Mouse (Mus musculus) neural tube, embryonic 11.5 days (tissue): Measurements from ENCODE around the gene Cadps. TPM values are rescaled to one million over a fixed set of nuclear protein-coding genes. Genes with fewer than 3 reads are reported as not detected.
A peak's percentile ranks its signal among the peaks of the same experiment; 100 is the strongest.

Experiments used
- ATAC-seq: fragments of 200-750 bp; cut with Nextera tagmentation; 2 replicates; pipeline ENCODE4 v1.8.0; 2017; ENCODE audit warnings: moderate number of reproducible peaks, mild to moderate bottlenecking, moderate TSS enrichment, moderate library complexity; ENCODE audit not compliant: insufficient read depth, low FRiP score, low TSS enrichment
- DNase-seq: peaks from one replicate; pipeline ENCODE4 v3.0.0-alpha.2; 2015; ENCODE audit warnings: low spot score
- H3K27ac ChIP-seq: fragments of 300-500 bp; sonication (generic); 2 replicates; pipeline ENCODE4 v1.5.1; 2014; ENCODE audit warnings: low read depth, mild to moderate bottlenecking, low read length
- H3K27me3 ChIP-seq: fragments of 300-500 bp; sonication (generic); 2 replicates; pipeline ENCODE4 v1.6.1; 2014; ENCODE audit warnings: mild to moderate bottlenecking, low read length, mixed read lengths; ENCODE audit not compliant: control insufficient read depth, insufficient read depth
- H3K36me3 ChIP-seq: fragments of 300-500 bp; sonication (generic); 2 replicates; pipeline ENCODE4 v1.6.1; 2014; ENCODE audit warnings: mild to moderate bottlenecking, low read length, moderate library complexity, mixed read lengths; ENCODE audit not compliant: control insufficient read depth, insufficient read depth
- H3K4me1 ChIP-seq: fragments of 300-500 bp; sonication (generic); 2 replicates; pipeline ENCODE4 v1.6.1; 2014; ENCODE audit warnings: low read length, mixed read lengths; ENCODE audit not compliant: control insufficient read depth, insufficient read depth
- H3K4me2 ChIP-seq: fragments of 300-500 bp; sonication (generic); 2 replicates; pipeline ENCODE4 v1.6.1; 2014; ENCODE audit warnings: low read depth, mild to moderate bottlenecking, moderate library complexity
- H3K4me3 ChIP-seq: fragments of 300-500 bp; sonication (generic); 2 replicates; pipeline ENCODE4 v1.5.1; 2014; ENCODE audit warnings: low read depth, low read length
- H3K9ac ChIP-seq: fragments of 300-500 bp; sonication (generic); 2 replicates; pipeline ENCODE4 v1.6.1; 2014; ENCODE audit warnings: mild to moderate bottlenecking, low read length
- H3K9me3 ChIP-seq: fragments of 300-500 bp; sonication (generic); 2 replicates; pipeline ENCODE4 v1.6.1; 2016; ENCODE audit warnings: low read length; ENCODE audit not compliant: control insufficient read depth
- WGBS: fragments of 180-500 bp; shearing (Covaris S2); extraction: QIAGEN DNeasy Blood & Tissue Kit; methylation state at CpG from one replicate; pipeline ENCODE4 v1.1.7; 2014; 5-methylcytosine and 5-hydroxymethylcytosine counted together
- polyA plus RNA-seq: library from polyadenylated mRNA; unstranded; fragments of >200 nt; fragmentation: Nextera tagmentation; extraction: Ambion mirVana; gene quantifications from 2 replicates; pipeline ENCODE4 v1.2.1, GENCODE M21; 2014

Gene Cadps
- polyA plus RNA-seq, 1 experiment from 2014 or later, result 30.0 TPM

DNA sequence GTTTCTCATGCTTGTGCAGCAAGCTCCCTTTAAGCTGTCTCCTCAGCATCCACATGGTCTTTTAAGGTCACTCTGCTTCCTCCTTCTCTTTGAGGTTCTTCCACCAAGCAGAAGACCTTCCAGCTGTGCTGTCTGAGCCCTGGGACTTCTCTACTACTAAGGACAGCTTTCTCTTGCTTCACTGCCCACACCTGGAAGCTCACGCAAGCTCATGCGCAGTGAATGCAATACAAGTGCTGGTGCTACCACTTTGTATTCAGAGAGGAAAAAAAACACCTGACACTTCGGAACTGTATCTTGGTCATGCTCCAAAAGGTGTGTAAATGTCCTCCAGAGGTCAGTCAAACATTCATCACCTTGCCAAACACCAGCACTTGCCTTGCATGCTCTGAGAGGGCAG, 115.5 kb downstream of the Cadps start:
- Histone ChIP-seq H3K4me2 (no peak overlapping the region), H3K4me3 (no peak overlapping the region), H3K9ac (no peak overlapping the region), H3K27me3 (no peaks in the 10 kb centered on the region), H3K27ac (no peak overlapping the region), H3K9me3 (no peaks in the 10 kb centered on the region), H3K36me3 (no peaks in the 10 kb centered on the region), H3K4me1 (no peaks in the 10 kb centered on the region)
- DNase-seq (no peak), ATAC-seq (no peak)
- 87% methylated on average over 3 of the region's 3 CpGs for WGBS

DNA sequence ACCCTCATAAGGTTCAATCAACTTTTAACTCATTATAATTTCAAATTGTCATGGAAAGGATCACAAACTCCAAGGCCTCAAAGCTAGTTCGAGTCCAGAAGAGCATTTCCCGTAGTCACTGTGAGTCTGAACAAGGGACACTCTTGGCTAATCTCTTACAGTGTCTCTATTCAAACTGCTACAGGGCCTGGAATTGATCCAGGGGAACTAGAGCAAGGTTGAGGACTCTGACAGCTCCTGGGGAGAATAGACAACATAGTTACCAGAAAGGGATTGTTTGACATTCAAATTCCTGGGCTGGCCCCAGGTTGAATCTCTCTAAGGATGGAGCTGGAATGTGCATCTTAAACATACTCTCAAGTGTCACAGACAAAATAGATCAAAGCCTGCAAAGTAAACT, 118.4 kb downstream of the Cadps start:
- Histone ChIP-seq H3K4me3 (no peak overlapping the region), H3K4me2 (no peak overlapping the region), H3K9ac (no peak overlapping the region), H3K27ac (no peak overlapping the region), H3K9me3 (no peaks in the 10 kb centered on the region), H3K27me3 (no peaks in the 10 kb centered on the region), H3K36me3 (no peaks in the 10 kb centered on the region), H3K4me1 (no peaks in the 10 kb centered on the region)
- 83% methylated on average over 2 of the region's 2 CpGs for WGBS
- DNase-seq, result no peak
- ATAC-seq, result no peak

DNA sequence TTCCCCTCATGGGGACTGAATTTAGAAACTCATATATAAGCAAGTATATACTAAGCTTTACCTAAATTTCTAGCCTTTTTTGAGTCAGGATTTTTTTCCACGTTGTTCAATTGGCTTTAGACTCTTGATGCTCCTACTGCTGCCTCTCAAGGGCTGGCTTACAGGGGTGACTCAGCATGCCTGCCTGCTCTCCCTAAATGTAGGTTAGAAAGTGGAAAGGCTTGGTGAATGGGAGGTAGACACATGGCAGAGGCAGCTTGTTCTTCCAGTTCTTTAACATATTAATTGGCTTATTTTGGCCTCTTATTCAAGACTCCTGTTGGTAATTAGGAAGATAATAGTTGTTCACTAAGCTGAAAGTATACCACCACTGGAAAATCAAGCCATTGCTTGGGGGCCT, 132.7 kb downstream of the Cadps start:
- 59% methylated on average over 1 of the region's 1 CpGs for WGBS
- ATAC-seq, result no peak
- no peak overlapping the region for H3K4me3 ChIP-seq
- H3K36me3 ChIP-seq, result no peaks in the 10 kb centered on the region
- no peaks in the 10 kb centered on the region for H3K27me3 ChIP-seq
- no peak overlapping the region for H3K9ac ChIP-seq
- no peak overlapping the region for H3K27ac ChIP-seq
- no peaks in the 10 kb centered on the region for H3K4me1 ChIP-seq
- no peak overlapping the region for H3K4me2 ChIP-seq
- DNase-seq, result no peak
- H3K9me3 ChIP-seq, result no peaks in the 10 kb centered on the region

DNA sequence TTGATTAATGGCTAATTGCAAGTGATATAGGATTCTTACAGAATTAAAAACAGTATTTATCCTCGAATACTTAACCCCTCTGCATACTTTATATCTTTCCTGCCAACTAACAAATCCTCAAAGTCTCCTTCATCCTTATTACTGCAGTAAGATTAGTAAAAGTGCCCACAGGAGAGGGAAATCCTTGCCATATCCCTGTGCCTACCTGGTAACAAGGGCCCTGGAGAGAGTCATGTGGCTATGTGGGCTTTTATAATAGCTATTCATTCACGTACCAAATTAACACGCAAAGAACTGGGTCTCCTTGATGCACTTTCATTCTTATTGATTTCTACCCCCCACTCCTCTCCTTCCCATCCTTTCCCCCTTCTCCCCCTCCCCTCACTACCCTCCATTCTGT, 137.9 kb downstream of the Cadps start:
- no peaks in the 10 kb centered on the region for H3K9me3 ChIP-seq
- no peak overlapping the region for H3K27ac ChIP-seq
- no peak overlapping the region for H3K4me2 ChIP-seq
- H3K4me1 ChIP-seq, result no peaks in the 10 kb centered on the region
- DNase-seq, result no peak
- no peaks in the 10 kb centered on the region for H3K36me3 ChIP-seq
- no peaks in the 10 kb centered on the region for H3K27me3 ChIP-seq
- no peak overlapping the region for H3K9ac ChIP-seq
- WGBS, result 80% methylated on average over 3 of the region's 3 CpGs
- ATAC-seq, result no peak
- H3K4me3 ChIP-seq, result no peak overlapping the region

DNA sequence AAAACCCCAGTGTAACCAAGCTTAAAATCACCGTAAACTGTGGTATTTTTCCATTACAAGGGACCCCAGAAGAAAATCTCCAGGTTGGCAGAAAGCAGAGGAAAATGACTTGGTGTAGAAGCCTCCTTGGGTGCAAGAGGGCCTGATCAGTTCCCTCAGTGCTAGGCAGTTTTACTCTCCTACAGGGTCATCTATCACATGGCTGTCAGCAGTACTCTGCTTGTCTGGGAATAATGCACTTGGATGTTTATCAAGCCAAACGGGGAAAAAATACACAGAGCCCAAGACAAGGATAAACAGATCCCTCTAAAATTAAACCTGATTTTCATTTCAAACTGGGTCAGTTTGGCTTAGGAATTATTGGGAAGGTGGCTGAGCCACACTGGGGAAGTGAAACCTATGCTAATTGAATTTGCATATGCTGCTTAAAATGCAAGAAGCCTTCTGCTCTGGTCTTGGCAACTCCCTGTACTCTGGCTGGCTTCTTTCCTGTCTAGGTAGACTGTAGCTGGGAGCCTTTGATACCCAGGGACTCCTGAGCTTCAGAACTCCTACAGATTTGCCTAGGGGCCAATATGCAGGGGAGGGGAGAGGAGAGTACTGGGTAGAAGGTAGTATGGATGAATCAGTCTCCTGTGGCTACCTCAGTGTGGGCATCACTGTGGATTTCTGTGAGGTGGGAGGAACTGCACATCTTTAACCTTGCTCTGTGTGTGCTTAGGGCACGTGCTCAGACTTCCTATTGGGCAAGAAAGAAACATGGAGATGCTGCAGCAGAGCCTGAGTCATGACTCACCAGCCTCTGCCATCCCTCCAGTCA, 141.8 kb downstream of the Cadps start:
- 59% methylated on average over 3 of the region's 3 CpGs for WGBS
- DNase-seq, result no peak
- H3K27ac ChIP-seq, result peak overlapping the region; percentile 50; the same call in 1 of the 2 replicates
- peak; percentile 56; the same call in 1 of the 2 replicates for ATAC-seq
- H3K36me3 ChIP-seq, result no peaks in the 10 kb centered on the region
- no peaks in the 10 kb centered on the region for H3K4me1 ChIP-seq
- H3K27me3 ChIP-seq, result no peaks in the 10 kb centered on the region
- H3K4me2 ChIP-seq, result no peak overlapping the region
- no peak overlapping the region for H3K9ac ChIP-seq
- H3K9me3 ChIP-seq, result no peaks in the 10 kb centered on the region
- H3K4me3 ChIP-seq, result no peak overlapping the region

DNA sequence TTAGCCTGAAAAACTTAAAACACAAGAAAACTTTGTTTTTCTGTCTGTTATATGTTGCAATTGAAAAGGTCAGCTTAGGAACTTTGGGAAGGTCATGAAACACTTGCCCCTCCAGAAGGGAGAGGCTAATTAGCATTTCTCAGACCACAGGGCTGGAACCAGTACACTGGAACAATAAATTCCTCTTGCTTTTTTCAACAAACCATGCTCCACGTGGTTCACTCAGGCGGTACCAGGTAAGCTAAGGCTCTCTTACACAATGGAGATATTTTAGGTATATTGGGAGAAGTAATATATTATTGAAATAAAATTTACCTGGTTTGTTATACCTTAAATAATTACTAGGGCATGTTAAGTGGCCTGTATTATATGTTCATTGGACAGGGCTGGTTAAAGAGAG, 161.4 kb downstream of the Cadps start:
- 77% methylated on average over 2 of the region's 2 CpGs for WGBS
- no peak for ATAC-seq
- Histone ChIP-seq H3K9ac (no peak overlapping the region), H3K27me3 (no peaks in the 10 kb centered on the region), H3K4me3 (no peak overlapping the region), H3K27ac (no peak overlapping the region), H3K9me3 (no peaks in the 10 kb centered on the region), H3K4me1 (no peaks in the 10 kb centered on the region), H3K4me2 (no peak overlapping the region), H3K36me3 (no peaks in the 10 kb centered on the region)
- DNase-seq, result no peak

DNA sequence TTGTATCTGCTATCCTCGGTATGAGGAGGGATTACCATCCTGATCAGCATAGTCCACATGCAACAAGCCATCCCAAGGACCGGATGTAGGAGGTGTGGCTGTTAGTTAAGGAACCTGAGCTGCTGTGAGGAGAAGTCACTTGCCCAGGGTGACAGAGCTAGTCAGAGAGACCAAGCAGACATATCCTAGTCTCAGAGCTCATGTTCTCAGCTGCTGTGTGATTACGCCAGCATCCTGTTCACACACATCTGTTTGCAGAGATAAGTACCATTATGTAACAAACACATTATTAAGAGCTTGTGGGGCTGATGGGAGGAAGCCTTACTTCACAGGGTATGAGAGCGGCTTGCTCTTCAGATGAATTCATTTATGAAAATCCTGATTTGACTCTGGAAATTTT, 165.5 kb downstream of the Cadps start:
- H3K4me2 ChIP-seq, result no peak overlapping the region

DNA sequence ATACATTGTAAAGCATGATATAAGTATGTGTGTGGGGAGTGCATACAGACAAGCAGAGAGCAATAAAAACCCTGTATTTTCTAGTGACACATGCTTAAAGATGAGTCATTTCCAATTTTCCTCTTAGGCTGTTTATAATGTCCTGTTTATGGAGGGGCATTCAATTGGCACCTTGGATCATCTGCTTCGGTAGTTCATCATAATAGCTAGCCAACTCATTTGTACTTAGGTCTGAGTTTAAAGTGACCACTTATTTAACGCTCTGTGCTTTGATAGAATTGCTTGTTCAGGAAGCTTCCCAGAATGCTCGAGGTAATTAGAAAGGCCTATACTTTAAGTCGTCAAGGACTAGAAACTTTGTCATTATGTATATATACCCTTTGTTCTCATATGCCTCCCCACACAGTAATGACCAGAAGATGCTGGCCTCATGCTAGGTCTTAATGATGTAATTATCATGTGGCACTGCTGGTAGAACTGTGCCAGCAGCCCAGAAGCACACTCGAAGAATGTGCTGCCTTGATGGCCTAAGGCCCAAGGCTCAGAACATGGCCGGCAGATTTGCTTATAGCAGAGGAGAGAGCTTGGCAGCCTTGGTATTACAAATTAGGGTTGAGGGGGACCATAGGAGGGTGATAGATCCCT, 179.9 kb downstream of the Cadps start:
- H3K4me1 ChIP-seq, result no peaks in the 10 kb centered on the region
- no peak for DNase-seq
- no peak overlapping the region for H3K9ac ChIP-seq
- H3K27me3 ChIP-seq, result no peaks in the 10 kb centered on the region
- 78% methylated on average over 6 of the region's 6 CpGs for WGBS
- no peak overlapping the region for H3K4me2 ChIP-seq
- no peak for ATAC-seq
- H3K36me3 ChIP-seq, result no peaks in the 10 kb centered on the region
- no peak overlapping the region for H3K4me3 ChIP-seq
- H3K9me3 ChIP-seq, result no peaks in the 10 kb centered on the region
- H3K27ac ChIP-seq, result no peak overlapping the region

More for the DNA sequence above, 165.5 kb downstream of the Cadps start:
- no peaks in the 10 kb centered on the region for H3K9me3 ChIP-seq
- WGBS, result 85% methylated on average over 4 of the region's 4 CpGs
- no peaks in the 10 kb centered on the region for H3K4me1 ChIP-seq
- ATAC-seq (no peak), DNase-seq (no peak)
- H3K27me3 ChIP-seq, result no peaks in the 10 kb centered on the region
- no peak overlapping the region for H3K4me3 ChIP-seq
- H3K27ac ChIP-seq, result no peak overlapping the region
- H3K9ac ChIP-seq, result no peak overlapping the region
- no peaks in the 10 kb centered on the region for H3K36me3 ChIP-seq

DNA sequence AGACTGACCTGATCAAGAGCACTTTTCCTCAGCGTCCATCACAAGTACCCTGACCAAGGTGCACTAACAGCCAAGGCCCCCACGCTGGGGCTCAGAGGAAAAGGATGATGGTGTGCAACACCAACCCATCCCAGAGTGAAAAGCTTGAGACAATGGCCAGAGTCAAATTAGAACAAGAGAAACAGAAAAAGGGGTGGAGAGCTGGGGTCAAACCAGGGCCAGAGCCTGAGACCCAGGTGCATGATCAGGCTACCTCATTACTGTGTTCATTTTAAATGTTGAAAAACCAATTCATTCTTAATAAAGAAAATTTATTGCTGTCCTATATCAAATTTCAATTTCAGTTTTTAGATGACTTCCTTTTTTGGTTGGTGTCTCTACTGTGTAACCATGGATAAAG, 184.1 kb downstream of the Cadps start:
- ATAC-seq, result peak; percentile 59; the same call in 1 of the 2 replicates

More for the DNA sequence above, 184.1 kb downstream of the Cadps start:
- Histone ChIP-seq H3K4me1 (no peaks in the 10 kb centered on the region), H3K9me3 (no peaks in the 10 kb centered on the region), H3K4me2 (no peak overlapping the region), H3K4me3 (no peak overlapping the region), H3K36me3 (no peaks in the 10 kb centered on the region), H3K9ac (no peak overlapping the region), H3K27me3 (no peaks in the 10 kb centered on the region), H3K27ac (no peak overlapping the region; the same call in 1 of the 2 replicates)
- DNase-seq, result peak; percentile 20
- 82% methylated on average over 2 of the region's 2 CpGs for WGBS
